Mouse (Mus musculus) B cell, adult 2 months (primary cell): ENCODE data around the gene Wdr38.

Source experiments
- DNase-seq, 2 experiments: peaks; one replicate each; pipeline ENCODE4 v3.0.0; 2022

Gene Wdr38

GRCm38 (mm10) chr2:38997386-38998374 is at the start of gene Wdr38:
TSS of gene Wdr38 (plus strand) at chr2:38997476.
- DNase-seq, result peak; percentile 93

DNA sequence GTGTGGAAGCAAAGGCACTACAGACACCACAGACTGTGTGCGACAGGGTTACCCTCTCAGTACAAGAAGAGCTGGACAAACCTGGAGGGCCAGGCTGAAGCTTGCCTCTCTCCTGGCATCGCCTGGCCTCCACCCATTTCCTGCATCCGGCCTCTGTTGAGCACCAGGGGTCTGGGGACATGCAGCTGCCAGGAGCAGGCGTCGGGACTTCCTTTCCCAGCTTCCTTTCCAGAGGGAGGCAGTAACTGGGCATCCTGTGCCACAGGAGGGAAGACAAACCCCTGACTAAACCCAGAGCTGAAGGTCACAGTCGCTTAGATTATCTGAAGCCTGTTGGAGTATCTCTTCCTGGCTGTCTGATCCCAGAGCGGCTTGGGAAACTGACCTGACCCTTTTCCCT is 49.7 kb upstream of the Wdr38 start:
- no peak for DNase-seq

DNA sequence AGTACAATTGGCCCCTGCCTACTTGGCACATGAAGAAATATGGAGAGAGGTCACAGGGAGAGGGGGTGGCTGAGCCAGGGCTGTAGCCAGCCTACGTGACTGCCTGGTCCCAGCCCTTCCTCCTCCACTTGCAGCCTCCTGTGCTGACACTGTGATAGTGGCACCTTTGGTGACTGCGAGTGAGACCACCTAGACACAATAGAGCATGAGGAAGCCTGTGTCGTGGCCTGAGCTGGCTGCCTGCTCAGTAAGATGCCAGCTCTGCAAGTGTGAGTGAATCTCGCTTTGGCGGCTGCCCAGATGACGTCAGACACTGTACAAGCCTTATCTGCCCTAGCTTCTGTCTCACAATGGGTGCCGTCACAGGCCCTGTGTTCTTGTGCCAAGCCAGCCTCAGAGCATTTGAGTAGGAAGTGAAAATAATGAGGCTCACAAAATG is 47.0 kb upstream of the Wdr38 start:
- DNase-seq, result no peak

DNA sequence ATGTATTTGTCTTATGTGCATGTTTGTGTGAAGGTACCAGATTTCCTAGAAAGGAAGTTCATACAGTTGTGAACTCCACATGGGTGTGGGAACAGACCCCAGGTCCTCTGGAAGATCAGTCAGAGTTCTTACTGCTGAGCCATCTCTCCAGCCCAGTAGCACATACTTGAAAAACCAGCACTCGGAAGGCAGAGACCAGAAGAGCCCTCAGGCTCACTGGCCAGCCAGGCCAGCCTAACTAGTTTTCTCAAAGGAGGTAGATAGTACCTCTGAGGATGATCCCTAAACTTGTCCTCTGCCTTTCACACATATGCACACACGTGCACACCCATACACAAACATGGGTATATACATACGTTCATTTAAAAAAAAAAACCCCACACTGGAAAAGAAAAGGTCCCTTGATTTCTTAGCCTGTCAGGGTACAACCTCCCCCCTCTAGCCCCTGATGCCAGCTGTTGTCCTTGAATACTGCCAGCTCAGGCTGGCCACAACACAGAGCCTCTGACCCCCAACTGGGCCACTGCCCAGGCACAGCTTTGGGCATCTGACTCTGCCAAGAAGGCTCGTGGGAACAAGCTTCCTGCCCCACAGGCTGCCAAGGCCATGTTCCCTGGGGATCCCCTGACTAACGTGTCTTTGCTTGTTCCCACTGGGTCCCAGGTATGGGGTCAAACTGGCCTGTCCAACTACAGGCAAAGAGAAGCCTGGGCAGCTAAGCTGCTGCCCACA is 44.0 kb upstream of the Wdr38 start:
- no peak for DNase-seq

DNA sequence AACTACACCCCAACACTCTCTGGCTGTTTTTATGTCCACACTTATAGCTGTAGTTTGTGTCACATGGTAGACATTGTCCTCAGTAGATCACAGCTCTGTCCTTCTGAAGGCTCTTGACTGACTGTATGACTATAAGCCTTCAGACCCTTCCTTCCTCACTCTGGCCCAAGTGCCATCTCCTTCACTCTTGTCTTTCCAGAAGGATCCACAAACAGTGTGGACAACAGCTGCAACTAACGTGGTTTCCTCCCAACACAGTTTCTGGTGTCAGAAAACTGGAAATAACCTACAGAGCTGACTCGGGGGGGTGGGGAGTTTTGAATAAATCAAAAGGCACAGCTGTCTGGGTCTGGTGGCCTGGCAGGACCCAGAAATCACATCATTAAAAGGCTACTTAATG is 41.2 kb upstream of the Wdr38 start:
- DNase-seq, result no peak

DNA sequence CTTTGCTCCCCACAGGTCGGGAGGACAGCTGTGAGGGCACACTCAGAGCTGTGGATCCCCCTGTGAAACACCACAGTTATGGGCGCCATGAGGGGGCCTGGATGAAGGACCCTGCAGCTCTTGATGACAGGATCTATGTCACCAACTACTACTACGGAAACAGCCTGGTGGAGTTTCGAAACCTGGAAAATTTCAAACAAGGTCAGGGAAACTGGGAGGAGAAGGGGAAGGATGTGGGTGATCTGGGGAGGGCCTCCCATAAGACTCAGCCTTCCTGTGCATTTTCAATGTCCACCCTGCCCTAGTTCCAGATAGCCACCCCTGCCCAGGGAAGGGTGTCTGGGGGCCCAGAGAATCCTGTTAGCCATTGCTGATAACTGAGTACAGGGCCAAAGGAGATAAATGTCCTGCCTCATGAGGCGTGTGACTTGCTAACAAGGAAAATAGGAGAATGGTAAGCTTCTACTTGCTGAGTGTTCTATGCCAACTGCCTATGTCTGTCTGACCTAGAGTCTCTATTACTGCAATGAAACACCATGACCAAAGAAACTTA is 39.5 kb upstream of the Wdr38 start:
- no peak for DNase-seq

DNA sequence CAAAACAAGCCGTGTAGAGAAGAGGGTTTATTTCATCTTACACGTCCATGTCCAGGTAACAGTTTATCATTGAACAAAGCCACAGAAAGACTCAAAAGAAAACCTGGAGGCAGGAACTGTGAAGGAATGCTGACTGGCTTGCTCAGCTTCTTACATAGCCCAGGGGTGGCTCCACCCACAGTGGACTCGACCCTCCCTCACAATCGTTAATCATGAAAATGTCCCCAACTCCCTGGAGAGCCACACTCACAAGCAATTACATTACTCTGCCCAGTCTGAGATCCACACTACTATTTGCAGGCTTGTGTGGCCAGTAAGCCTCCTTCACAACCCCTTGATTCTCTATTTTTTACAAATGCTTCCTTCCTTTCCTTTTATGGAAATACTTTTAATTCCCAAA is 33.1 kb upstream of the Wdr38 start:
- DNase-seq, result no peak

DNA sequence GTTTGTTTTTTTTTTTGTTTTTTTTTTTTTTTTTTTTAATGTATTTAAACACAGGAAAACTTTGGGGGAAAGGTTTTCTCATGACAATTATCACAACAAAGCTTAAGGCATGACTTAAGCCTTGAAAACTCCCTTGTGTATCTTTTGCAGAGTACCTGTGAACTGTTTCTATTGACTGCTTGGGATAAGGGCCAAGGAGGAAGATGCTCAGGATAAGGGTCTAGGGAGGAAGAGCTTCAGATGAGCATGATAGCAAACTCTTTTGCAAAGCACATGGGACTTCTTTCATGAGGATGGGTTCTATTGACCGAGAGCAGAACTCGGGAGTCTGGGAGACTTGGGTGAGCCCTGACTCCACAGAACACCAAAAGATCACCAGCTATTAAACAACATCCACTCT is 27.6 kb upstream of the Wdr38 start:
- no peak for DNase-seq

DNA sequence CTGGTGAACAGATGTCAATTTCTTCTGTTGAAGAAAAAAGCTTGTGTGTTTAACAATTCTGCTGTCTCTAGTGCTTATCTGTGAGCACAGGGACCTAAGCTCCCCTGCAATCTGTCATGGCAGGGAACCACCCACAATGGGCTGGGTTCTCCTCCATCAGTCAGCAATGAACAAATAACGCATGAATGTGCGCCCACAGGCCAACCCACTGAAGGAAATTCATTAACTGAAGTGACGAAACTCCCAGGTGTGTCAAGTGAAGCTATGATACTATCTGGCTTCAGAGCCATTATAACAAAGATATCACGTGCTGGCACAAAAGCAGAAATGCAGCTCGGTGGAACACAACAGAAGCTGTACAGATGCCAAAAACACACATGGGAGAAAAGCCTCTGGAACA is 27.2 kb upstream of the Wdr38 start:
- DNase-seq, result no peak

- DNase-seq, result no peak
Measured at GRCm38 (mm10) chr2:38973223-38973622, 24.1 kb upstream of the Wdr38 start.

DNA sequence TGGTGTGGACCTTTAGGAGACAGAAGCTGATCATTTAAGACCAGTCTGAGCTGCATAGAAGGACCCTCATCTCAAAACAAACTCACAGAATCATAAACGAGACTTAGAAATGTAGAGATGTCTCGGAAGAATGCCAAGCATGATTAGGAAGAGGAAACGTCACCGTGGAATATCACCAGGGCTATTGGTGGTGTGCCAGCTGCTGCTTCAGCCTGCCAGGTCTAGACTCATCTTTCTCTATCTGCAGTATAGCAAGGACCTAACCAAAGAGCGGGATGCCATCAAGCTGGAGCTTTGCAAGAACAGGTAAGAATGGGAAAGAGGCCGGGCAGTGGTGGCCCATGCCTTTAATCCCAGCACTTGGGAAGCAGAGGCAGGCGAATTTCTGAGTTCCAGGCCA is 23.6 kb upstream of the Wdr38 start:
- no peak for DNase-seq

- no peak for DNase-seq
Measured at GRCm38 (mm10) chr2:38974171-38974570, 23.1 kb upstream of the Wdr38 start.

DNA sequence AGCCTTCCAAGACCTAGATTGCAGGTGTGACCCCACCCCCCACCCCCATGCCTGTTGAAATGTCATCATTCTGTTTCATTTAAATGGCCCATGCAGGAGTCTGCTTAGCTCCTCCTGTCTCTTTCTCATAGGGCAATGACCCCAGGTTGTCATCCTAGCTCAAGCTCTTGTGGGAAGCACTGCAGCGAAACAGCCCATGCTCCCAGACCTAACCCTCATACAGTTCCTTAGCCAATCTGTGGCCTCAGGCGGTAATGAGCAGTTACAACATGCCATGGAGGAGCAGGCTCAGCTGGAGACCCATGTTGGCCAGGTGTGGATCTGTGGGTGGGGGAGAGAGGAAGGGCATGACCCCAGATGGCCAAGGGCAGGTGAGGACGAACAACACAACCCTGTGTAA is 22.1 kb upstream of the Wdr38 start:
- DNase-seq, result no peak

- no peak for DNase-seq
Measured at GRCm38 (mm10) chr2:38975941-38976805, 21.1 kb upstream of the Wdr38 start.

DNA sequence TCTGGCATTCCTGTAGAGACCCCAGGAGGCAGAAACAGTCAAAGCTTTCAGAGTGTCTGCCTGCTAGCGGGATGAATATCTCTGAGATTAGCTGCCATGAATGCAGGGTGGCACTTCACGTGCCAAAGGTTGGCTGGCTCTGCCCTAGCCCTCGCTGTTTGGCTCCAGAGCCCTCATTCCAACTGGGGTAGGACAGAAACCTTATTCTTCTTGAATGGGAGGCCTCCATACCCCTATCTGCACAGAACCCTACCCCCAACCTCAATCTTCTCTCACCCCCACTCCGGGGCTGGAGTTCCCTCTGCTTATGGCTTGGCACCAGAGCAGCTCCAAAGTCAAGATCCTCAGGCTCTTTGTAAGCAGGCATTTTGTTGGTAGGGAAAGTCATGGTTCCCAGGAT is 19.4 kb upstream of the Wdr38 start:
- no peak for DNase-seq

GRCm38 (mm10) chr2:38983456-38983855 is 13.8 kb upstream of the Wdr38 start:
- DNase-seq, result no peak

GRCm38 (mm10) chr2:38986580-38986979 is 10.7 kb upstream of the Wdr38 start:
- no peak for DNase-seq

- no peak for DNase-seq
Measured at GRCm38 (mm10) chr2:38987371-38987770, 9.9 kb upstream of the Wdr38 start.

DNA sequence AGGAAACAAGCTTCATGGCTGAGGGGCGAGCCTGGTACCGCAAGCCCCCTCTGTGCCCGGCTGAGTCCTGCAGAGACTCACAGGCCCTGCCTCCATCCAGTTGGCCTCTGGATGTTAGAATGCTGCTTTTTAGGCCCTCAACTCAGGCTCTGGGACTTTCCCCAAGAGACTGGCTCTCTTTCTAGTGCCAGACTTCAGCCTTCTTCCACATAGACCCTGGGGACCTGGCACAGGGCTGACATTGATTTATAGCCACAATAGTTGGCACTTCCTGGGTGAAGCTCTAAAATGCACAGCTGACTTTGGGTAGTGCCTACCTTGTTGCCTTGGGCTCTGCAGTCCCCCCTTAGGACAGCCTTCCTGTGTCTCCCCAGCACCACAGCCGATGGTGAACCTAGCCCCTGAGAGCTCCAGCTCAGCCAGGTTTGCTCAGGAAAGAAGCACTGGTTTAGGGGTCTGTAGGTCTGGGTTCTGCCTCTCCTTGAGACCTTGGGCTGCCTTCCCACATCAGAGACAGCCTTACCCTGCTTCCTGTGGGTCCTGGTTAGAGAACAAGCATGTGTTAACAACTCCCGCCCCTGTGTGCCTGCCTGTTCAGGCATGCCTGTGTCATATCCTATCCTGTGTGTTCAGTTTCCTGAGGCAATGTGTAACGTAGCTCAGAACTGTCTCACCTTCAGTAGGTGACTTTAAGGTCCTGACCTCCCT is 9.3 kb upstream of the Wdr38 start:
- no peak for DNase-seq

- no peak for DNase-seq
Measured at GRCm38 (mm10) chr2:38988929-38989328, 8.3 kb upstream of the Wdr38 start.

GRCm38 (mm10) chr2:38992004-38992403 is 5.3 kb upstream of the Wdr38 start:
- DNase-seq, result no peak

DNA sequence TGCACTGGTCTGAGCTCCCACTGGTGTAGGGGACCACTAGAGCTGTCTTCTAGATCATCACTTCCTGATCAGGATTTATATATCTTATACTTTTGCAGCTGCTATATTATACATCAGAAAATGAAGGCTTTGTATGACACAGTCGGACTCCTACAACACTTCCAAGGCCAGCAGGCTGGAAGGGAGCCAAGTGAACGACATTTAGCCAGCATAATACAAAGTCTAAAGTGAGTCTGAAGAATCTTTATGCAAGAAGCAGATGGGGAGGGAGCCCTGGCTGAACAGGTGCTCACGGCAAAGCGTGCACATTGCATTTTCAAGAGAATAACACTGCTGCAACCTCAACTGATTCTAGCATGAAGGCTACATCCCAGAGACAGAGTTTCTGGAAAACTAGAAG is 4.8 kb upstream of the Wdr38 start:
- DNase-seq, result no peak
